Mouse (Mus musculus) R1 (cell line): ENCODE results near the gene Ndufa1.
"Not testable (repeated sequence)": the region's sequence is repeated elsewhere in the genome, so short reads cannot be mapped to it uniquely, and the experiment has no call there.

Source experiments
- DNase-seq: peaks from one replicate; pipeline ENCODE4 v3.0.0-alpha.2; 2018; ENCODE audit warnings: low read depth, low spot score

Ndufa1 gene

DNA sequence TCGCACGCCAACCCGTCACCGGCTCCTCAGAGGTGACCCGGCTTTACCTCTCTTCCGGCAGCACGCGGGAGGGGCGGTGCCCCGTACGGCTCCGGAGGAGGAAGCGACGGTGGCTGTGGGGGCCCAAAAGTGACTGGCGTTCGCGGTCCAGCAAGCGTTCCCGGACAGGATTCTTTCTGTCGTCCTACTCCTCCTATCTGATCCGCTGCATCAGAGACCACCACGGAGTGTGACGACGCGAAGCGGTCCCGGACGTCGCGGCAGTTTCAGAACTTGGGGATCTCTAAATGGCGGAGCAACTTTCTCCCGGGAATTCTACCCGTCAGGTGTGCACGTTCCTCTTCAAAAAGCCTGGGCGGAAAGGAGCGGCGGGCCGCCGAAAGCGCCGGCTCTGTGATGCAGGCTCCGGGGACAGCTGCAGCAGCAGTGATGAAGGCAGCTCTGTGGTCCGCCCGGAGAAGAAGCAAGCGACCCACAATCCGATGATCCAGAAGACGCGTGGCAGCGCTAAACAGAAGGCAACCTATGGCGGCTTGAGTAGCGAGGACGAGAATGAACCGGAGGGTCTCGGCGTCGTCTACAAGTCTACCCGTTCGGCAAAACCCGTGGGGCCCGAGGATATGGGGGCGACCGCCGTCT, at the start of gene Ndufa1, which contains the start of gene Rnf113a1:
Ndufa1 (minus strand) TSS at position 59 of the 639 bp plus-strand sequence.
Rnf113a1 (plus strand) TSS at position 141 of the 639 bp plus-strand sequence.
- DNase-seq, result peak; percentile 79

DNA sequence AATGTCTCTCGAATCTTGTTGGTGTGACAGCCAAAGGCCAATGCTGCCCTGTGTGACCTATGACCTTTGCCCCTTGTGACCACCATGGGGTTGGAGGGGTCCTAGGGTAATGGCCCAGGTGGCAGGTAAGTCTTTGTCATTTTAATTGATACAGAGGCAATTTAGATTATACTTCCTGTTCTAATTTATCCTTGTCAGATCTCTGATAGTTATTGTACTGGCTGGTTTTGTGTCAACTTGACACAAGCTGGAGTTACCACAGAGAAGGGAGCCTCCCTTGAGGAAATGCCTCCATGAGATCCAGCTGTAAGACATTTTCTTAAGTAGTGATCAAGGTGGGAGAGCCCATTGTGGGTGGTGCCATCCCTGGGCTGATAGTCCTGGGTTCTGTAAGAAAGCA, 31.2 kb upstream of the Ndufa1 start, which contains the start of gene Rhox1:
Rhox1 (minus strand) TSS at position 101 of the 400 bp plus-strand sequence.
- DNase-seq, result not testable (repeated sequence)

DNA sequence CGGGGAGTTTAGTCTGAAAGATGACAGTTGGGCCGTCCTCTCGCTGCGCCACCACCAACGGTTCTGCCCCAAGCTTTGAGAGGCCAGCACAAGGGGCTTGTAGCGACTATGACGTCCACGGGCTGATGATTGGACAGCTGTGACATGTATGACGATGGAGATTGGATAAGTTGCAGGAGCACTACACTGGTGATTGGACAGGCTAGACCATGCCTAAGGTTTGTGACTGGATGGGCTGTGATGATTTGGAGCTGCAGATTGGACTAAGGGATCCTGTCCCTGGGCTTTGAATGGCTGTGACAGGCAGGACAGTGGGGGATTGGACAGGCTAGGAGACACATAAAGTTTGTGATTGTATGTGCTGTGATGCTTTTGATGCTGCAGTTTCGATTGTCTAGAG, 20.0 kb upstream of the Ndufa1 start, which contains the start of gene Gm9:
Gm9 (minus strand) TSS at position 101 of the 400 bp plus-strand sequence.
- peak; percentile 24 for DNase-seq

- peak; percentile 85 for DNase-seq
These were observed 7.7 kb upstream of the Ndufa1 start for GRCm38 (mm10) chrX:37198676-37199075.

- DNase-seq, result peak; percentile 13
These were observed 899 bp upstream of the Ndufa1 start for GRCm38 (mm10) chrX:37191744-37192379.

DNA sequence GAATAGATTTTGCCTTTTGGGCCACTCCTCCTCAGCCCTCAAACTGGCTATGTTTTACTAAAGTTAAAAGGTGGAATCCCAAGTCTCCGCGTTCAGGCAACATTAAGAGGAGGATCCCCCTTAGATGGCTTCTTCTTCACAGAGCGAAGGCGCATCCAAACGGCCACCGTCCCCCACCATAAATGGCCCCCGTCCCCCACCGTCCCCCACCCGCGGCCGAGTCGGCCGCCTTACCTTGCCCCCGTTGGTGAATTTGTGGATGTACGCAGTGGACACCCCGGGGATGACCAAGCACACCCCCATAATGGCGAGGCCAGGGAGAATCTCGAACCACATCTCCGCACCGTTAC, 233 bp downstream of the Ndufa1 start:
- no peak for DNase-seq

DNA sequence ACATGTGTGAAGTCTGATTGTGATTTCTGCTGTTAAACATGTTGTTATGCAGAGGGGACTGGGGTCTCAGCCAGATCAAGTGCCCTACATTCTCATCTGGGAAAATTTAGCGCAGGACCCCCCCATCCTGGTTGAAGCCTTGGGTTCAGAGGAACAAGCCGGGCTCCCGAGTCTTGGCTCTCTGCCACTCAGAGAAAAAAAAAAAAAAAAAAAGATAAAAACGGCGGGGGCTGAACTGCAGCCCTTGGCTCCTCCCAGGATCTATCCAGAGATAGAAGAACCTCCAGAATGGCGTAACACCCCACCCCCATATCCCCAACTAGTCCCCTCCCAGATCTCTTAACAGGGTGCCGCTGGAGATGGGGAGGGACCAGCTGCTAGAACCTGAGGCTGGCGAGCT, 6.6 kb downstream of the Ndufa1 start:
- DNase-seq, result not testable (repeated sequence)

- no peak for DNase-seq
These were observed 22.2 kb downstream of the Ndufa1 start, which contains the start of gene Akap14 for GRCm38 (mm10) chrX:37168742-37169141. Gene Akap14, minus strand, starts transcription at chrX:37168842.

GRCm38 (mm10) chrX:37167085-37167484, 23.9 kb downstream of the Ndufa1 start:
- DNase-seq, result peak; percentile 62

GRCm38 (mm10) chrX:37163115-37163514, 27.8 kb downstream of the Ndufa1 start:
- DNase-seq, result no peak

- DNase-seq, result no peak
These were observed 29.8 kb downstream of the Ndufa1 start for GRCm38 (mm10) chrX:37161169-37161568.

DNA sequence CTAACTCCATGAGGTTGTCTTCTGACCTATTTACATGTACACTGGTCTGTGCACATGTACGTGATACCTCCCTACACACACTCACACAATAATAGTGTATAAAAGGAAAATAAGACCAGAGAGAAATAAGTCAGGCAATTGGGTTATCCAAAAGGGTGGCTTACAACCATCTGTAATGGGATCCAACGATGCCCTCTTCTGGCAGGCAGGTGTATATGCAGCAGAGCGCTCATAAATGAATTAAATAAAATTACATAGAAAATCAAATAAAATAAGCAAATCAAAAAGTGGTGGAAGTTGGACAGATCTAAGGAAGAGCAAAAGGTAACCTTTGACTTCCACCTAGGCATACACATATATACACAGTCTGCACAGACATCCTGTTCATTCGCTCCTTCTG, 33.1 kb downstream of the Ndufa1 start:
- peak; percentile 6 for DNase-seq

DNA sequence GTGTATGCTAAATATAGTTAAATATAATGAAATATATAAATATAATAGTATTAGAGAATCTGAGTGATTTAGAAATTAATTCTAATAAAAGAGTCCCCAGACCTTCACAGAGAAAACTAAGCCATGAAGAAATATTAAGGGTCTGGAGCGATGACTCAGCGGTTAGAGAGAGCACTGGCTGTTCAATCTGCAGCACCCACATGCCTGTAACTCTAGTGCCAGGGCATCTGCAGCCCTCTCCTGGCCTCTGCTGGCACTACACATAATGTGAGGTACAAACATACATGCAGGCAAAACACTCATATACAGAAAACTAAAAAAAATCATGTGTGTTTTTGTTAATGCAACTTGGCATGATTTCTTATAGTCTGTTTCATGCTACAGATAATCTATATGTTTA, 46.0 kb downstream of the Ndufa1 start:
- peak; percentile 42 for DNase-seq

- DNase-seq, result not testable (repeated sequence)
These were observed 46.5 kb downstream of the Ndufa1 start for GRCm38 (mm10) chrX:37144498-37144897.

GRCm38 (mm10) chrX:37141732-37142131, 49.2 kb downstream of the Ndufa1 start:
- no peak for DNase-seq
